Mouse (Mus musculus): Measurements from ENCODE around the gene Itpa.

Gene Itpa

DNA sequence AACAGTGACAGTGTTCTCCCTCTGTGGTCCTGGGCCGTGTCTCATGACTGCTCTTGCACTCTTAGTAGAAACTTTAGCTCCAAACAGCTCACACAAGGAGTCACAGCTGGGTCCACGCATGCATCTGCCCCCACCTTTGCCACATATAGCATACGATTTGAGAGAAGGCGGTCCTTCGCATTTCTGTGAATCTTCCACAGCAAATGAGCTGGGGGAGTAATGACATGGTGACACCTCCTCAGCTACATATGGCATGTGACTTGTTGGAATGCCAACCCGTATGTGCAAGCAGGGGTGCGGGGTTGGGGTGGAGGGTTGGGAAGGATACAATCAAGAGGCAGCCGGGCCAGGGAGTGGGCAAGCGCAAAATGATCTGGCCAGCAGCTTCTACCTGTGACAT is 10.9 kb upstream of the Itpa start:
- DNase-seq (ENCODE audit: low spot score in 2 of 2), result no peak

GRCm38 (mm10) chr2:130657541-130657940 is 9.9 kb upstream of the Itpa start:
- no peak for DNase-seq (ENCODE audit: low spot score in 2 of 2)

DNA sequence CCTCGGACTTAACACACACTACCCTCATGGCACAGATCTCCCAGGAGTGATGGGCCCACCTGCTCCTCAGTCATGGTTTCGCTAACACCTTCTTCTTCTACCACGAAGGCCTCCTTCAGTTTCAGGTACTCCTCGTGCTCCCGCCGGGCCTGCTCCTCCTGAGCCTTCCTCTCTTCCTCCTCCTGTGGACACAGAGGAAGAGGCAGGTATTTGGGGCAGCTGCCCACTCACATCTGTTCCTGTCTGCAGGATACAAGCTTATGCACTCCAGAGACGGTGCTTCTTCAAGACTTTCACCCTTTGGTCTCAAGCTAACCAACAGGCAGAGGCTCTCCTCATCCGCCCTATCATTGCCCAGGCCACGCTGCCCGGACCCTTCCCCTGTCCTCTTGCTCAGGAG is 8.9 kb upstream of the Itpa start:
- no peak for DNase-seq (ENCODE audit: low spot score in 2 of 2)

DNA sequence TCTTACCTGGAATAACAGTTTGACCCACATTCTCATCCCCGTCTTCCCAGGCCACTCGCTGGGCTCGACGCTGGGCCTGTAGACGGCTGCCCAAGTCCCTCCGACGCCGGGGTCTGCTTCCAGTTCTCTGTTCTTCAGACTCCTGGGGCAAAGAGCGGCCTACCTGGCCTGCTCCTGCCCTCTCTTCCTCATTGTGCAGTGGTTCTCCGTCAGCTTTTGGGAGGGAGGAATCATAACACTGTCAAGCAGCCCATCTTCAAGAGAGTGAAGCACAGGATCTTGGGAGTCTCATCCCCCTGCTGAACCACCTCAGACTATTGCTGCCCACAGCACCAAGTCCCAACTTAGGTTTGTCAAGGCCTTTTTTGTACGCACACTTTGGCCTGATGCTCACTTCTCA is 4.1 kb upstream of the Itpa start:
- DNase-seq (ENCODE audit: low spot score in 2 of 2), result no peak

- peak; percentile 93 to 95 for DNase-seq (ENCODE audit: low spot score in 2 of 2)
Measured at GRCm38 (mm10) chr2:130664102-130664701, 3.2 kb upstream of the Itpa start, which contains the start of gene Ddrgk1. Gene Ddrgk1, minus strand, starts transcription at chr2:130664659.

DNA sequence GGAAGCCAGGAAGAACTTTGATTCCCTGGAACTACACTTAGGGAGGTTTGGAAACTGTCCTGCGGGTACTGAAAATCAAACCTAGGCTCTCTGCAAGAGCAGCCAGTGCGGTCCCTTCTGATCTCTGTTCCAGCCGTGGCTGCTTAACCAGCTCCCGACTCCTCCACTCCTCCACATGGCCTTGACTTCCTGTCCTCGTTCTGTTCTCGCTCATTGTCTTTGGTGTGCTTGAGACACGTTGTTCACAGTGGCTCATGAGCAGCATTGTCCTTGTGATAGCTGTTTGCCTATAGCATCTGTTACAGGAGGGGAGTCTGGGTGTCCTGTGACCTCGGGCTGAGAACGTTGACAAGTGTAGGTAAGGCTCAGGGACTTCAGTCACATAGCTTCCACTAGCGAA is 9.8 kb downstream of the Itpa start:
- DNase-seq (ENCODE audit: low spot score in 2 of 2), result no peak

DNA sequence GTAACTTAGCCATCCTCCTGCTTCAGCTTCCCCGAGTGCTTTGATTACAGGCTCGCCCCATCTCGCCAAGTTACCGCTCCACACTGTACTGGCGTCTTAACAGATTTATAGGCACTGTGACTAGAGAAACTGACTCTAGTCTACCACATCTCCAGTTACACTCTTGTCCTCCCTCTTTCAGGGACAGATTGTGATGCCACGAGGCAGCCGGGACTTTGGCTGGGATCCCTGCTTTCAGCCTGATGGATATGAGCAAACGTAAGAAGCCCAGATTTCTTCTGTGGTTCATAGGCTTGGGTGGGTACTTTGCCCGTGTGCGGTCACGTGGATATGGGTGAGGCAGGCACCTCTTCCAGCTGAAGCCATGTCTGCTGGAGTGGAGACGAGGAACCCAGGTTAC is 11.7 kb downstream of the Itpa start:
- no peak for DNase-seq (ENCODE audit: low spot score in 2 of 2)

- no peak for DNase-seq (ENCODE audit: low spot score in 2 of 2)
Measured at GRCm38 (mm10) chr2:130679899-130680298, 12.5 kb downstream of the Itpa start.

GRCm38 (mm10) chr2:130681531-130681930 is 14.1 kb downstream of the Itpa start:
- no peak for DNase-seq (ENCODE audit: low spot score in 2 of 2)

DNA sequence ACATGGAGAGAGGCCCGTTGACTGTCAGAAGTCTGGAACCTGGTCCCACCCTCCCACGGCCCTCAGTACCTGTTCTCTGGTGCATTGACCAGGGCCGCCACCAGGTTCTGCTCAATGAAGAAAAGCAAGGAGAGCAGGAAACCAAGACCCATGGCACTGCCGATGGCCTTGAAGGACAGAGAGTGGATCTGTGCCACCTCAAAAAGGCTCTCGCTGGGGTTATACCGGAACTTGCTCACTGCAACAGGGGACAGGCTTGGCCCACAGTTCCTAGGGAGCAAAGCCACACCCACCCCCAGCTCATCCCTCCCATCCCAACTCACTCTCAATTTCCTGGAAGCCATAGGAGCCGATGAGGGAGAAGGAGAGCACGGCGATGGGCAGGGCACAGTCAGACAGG is 18.0 kb downstream of the Itpa start:
- no peak for DNase-seq (ENCODE audit: low spot score in 2 of 2)

- DNase-seq (ENCODE audit: low spot score in 2 of 2), result no peak
Measured at GRCm38 (mm10) chr2:130689011-130689410, 21.6 kb downstream of the Itpa start.

GRCm38 (mm10) chr2:130693563-130693962 is 26.2 kb downstream of the Itpa start:
- no peak for DNase-seq (ENCODE audit: low spot score in 2 of 2)

DNA sequence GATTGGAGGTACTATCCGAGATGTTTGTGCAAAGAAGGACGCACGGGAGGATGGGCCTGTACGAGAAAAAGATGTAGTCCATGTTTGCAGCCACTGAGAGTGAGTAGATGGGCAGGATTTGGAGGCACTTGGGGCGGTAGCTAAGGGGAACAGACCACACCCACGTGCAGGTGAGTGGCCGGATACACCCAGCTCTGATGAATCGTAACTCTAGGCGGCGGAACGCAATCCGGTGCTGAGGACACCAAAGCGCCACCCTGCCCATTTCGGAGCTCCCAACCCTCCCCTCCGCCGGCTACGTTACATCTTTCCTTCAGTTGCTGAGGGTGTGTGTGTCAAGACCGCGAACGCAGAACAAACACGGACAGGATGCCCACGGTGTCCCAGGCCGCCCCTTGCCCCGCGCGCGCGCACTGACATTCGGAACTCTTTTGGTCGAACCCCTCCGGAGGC is 29.3 kb downstream of the Itpa start:
- DNase-seq (ENCODE audit: low spot score in 2 of 2), result peak in 1 of 2 experiments; percentile 25

GRCm38 (mm10) chr2:130697153-130697810 is 29.9 kb downstream of the Itpa start, which contains the start of gene Slc4a11:
Gene Slc4a11, minus strand, starts transcription at chr2:130697519.
- DNase-seq (ENCODE audit: low spot score in 2 of 2), result peak; percentile 30 to 68

DNA sequence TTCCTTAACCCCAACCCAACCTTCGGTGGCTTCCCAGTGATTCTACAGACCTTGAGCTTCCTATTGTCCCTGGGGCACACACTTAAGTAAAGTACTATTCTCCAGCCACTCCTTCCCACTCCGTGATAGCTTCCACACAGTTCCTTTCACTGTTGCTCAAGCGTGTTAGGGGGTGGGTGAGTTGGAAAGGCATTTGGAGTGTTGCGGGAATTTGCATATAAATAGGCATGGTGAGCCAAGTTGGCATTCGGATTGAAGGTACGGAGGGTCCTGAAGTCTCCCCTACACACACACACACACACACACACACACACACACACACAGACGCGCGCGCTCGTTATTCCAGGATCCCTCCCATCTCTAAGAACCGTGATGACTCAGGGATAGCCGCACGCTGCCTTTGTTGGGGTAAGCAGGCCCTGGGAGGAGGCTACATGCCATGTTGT is 30.4 kb downstream of the Itpa start:
- no peak for DNase-seq (ENCODE audit: low spot score in 2 of 2)

GRCm38 (mm10) chr2:130704040-130705001 is 36.9 kb downstream of the Itpa start:
- no peak for DNase-seq (ENCODE audit: low spot score in 2 of 2)

DNA sequence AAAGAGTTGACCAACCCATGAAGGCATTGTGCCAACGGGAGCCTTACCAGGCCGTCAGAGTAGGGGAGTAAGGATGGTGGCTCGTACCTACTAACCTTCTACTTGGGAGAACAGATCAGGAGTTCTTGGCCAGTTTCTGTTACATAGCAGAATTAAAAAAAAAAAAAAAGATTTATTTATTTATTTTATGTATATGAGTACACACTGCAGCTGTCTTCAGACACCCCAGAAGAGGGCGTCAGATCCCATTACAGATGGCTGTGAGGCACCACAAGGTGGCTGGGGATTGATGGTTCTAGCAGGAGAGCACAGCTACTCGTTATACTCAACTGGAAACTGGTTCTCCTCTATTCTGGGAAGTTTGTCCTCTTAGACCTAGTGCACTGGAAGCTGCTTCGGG is 37.8 kb downstream of the Itpa start:
- no peak for DNase-seq (ENCODE audit: low spot score in 2 of 2)

GRCm38 (mm10) chr2:130706602-130707001 is 39.2 kb downstream of the Itpa start:
- DNase-seq (ENCODE audit: low spot score in 2 of 2), result no peak

- no peak for DNase-seq (ENCODE audit: low spot score in 2 of 2)
Measured at GRCm38 (mm10) chr2:130707057-130707456, 39.6 kb downstream of the Itpa start.

DNA sequence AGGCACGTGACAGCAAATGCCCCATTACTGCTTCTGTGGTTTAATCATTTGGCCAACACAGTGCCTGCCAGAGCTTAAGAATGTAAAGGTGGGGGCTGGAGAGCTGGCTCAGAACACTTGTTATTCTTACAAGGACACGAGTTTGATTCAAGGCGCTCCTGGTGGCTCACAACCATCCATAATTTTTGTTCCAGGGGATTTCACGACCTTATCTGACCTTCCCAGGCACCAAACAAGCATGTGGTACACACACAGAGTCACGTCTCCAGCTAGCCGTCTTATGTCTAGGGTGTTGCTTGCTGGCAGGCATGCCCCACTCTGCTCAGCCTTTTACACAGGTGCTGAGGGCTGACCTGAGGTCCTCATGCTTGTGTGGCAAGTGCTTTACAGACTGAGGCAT is 50.5 kb downstream of the Itpa start:
- DNase-seq (ENCODE audit: low spot score in 2 of 2), result no peak

DNA sequence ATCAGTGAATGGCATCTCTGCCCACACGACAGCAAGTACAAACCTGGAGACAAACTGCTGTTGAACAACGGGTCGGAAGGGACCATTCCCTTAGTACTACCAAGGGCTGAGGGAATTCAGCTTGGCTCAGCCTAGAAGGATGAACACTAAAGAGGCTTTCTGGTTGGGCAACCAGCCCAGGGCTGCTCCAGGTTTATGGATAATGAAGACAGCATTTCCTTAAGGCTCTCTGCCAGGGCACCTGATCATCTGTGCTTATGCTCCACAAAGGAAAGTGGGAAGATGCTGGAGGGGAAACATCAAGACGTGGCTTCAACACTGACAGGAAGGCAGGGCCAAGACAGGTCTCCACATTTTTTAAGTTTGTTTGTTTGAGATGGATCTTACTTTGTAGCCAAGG is 57.0 kb downstream of the Itpa start:
- no peak for DNase-seq (ENCODE audit: low spot score in 2 of 2)

- no peak for DNase-seq (ENCODE audit: low spot score in 2 of 2)
Measured at GRCm38 (mm10) chr2:130727752-130728151, 60.3 kb downstream of the Itpa start.
